Mouse (Mus musculus) CD4-positive helper T cell, adult 2 months (primary cell): ENCODE measurements at regions not wholly inside any gene's neighbourhood (a gene's known extent, or its start where the extent isn't known, plus 50 kb on each side); places are given as distances from the start of the nearest gene placed in this dataset.

Experiments
- DNase-seq: peaks from one replicate; pipeline ENCODE4 v3.0.0-alpha.2; 2012; ENCODE audit warnings: low read depth, missing footprints, low spot score

- peak; percentile 69 for DNase-seq
These were observed 156.3 kb downstream of the Grm4 start for GRCm38 (mm10) chr17:27364899-27365298.

GRCm38 (mm10) chr17:27364338-27364737, 156.9 kb downstream of the Grm4 start:
- peak; percentile 82 for DNase-seq

GRCm38 (mm10) chr17:27363911-27364310, 157.3 kb downstream of the Grm4 start:
- peak; percentile 76 for DNase-seq

- no peak for DNase-seq
These were observed 158.0 kb upstream of the Lemd2 start for GRCm38 (mm10) chr17:27362221-27362620.

GRCm38 (mm10) chr17:27361362-27361761, 157.1 kb upstream of the Lemd2 start:
- DNase-seq, result peak; percentile 83

GRCm38 (mm10) chr17:27356862-27357261, 152.6 kb upstream of the Lemd2 start:
- DNase-seq, result no peak

GRCm38 (mm10) chr17:27355717-27356116, 151.4 kb upstream of the Lemd2 start:
- no peak for DNase-seq

GRCm38 (mm10) chr17:27355056-27355455, 150.8 kb upstream of the Lemd2 start:
- no peak for DNase-seq

- no peak for DNase-seq
These were observed 145.6 kb upstream of the Lemd2 start for GRCm38 (mm10) chr17:27349911-27350310.

GRCm38 (mm10) chr17:27349432-27349831, 145.2 kb upstream of the Lemd2 start:
- DNase-seq, result no peak

- peak; percentile 78 for DNase-seq
These were observed 138.0 kb upstream of the Lemd2 start for GRCm38 (mm10) chr17:27341952-27342890.

GRCm38 (mm10) chr17:27339823-27340222, 135.6 kb upstream of the Lemd2 start:
- DNase-seq, result no peak

- DNase-seq, result no peak
These were observed 135.0 kb upstream of the Lemd2 start for GRCm38 (mm10) chr17:27339261-27339660.

- no peak for DNase-seq
These were observed 131.4 kb upstream of the Lemd2 start for GRCm38 (mm10) chr17:27335621-27336020.

- DNase-seq, result no peak
These were observed 129.3 kb upstream of the Lemd2 start for GRCm38 (mm10) chr17:27333593-27333992.

- DNase-seq, result no peak
These were observed 128.9 kb upstream of the Lemd2 start for GRCm38 (mm10) chr17:27333141-27333540.

GRCm38 (mm10) chr17:27332076-27332475, 127.8 kb upstream of the Lemd2 start:
- no peak for DNase-seq

- no peak for DNase-seq
These were observed 127.4 kb upstream of the Lemd2 start for GRCm38 (mm10) chr17:27331630-27332029.

- no peak for DNase-seq
These were observed 125.5 kb upstream of the Lemd2 start for GRCm38 (mm10) chr17:27329791-27330190.

GRCm38 (mm10) chr17:27329183-27329582, 124.9 kb upstream of the Lemd2 start:
- no peak for DNase-seq

- peak; percentile 81 for DNase-seq
These were observed 120.8 kb upstream of the Lemd2 start for GRCm38 (mm10) chr17:27325002-27325460.

GRCm38 (mm10) chr17:27323513-27323912, 119.2 kb upstream of the Lemd2 start:
- DNase-seq, result no peak

- DNase-seq, result peak; percentile 86
These were observed 118.7 kb upstream of the Lemd2 start for GRCm38 (mm10) chr17:27322891-27323509.
